Mouse (Mus musculus) megakaryocyte, embryonic 14.5 days (primary cell): ENCODE measurements around the gene Cdk6.
"Not testable (repeated sequence)": the region's sequence is repeated elsewhere in the genome, so short reads cannot be mapped to it uniquely, and the experiment has no call there.

Source experiments
- FLI1 ChIP-seq: IDR thresholded peaks from 2 replicates; pipeline ENCODE4 v1.6.1; 2012; ENCODE audit warnings: low read length, inconsistent platforms, mixed read lengths
- GATA1 ChIP-seq: IDR thresholded peaks from 3 replicates; pipeline ENCODE4 v1.6.1; 2012; ENCODE audit warnings: mixed read lengths, low read length, inconsistent platforms, borderline replicate concordance

- not testable (repeated sequence) for TF ChIP-seq FLI1, GATA1
Measured at GRCm38 (mm10) chr5:3442524-3442923, 101.2 kb downstream of the Cdk6 start.
